Mouse (Mus musculus) CD4-positive, CD25-positive, alpha-beta regulatory T cell, adult 4 months (primary cell): ENCODE measurements around the gene Ugt1a9. TPM values are rescaled to one million over a fixed set of nuclear protein-coding genes. Genes with fewer than 3 reads are reported as not detected.

ENCODE experiments used
- ATAC-seq: one replicate; pipeline ENCODE4 v1.8.0; 2017
- polyA plus RNA-seq, 2 experiments: library from polyadenylated mRNA; unstranded; fragments of 100-300 nt; shearing (Covaris generic); gene quantifications; one replicate each; pipeline ENCODE4 v1.2.1; 2017

The Ugt1a9 gene
- polyA plus RNA-seq, 2 experiments from 2014 or later = not detected

DNA sequence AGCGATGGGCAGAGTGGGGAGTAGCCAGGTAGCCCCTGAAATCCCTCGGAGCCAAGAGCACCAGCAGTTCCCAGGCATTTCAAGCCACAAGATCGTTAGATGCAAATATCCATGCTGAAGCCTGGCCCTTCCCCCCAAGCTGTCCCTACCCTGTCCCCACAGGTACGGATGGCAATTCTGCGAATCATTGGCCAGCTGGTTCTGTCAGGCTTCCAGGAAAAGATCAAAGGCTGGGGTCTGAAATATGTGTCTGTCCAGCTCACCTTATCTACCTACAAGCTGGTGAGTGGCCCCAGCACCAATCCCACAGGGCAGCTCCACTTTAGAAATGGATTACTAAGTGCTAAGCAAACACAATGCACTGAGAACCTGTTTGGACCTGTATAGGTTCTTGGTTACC is 166.7 kb downstream of the Ugt1a9 start:
- no peak for ATAC-seq

DNA sequence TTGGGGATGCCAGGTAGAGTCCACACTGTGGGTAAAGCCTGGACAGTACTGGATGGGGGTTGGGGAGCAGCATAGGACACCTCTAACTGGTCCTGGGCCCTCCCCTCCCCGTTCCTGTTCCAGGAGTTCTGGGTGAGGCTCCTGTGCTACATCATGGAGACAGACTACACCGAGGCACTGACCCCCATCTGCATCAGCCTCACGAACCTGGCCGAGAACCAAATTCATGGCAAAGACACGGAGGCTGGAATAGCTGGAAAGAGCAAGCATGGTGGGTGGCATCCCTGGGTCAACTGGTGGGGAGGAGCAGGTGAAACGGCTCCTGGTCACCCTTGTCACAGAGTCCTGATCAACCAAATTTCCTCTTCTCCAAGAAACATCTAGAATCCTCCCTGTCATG is 168.2 kb downstream of the Ugt1a9 start:
- ATAC-seq = no peak

DNA sequence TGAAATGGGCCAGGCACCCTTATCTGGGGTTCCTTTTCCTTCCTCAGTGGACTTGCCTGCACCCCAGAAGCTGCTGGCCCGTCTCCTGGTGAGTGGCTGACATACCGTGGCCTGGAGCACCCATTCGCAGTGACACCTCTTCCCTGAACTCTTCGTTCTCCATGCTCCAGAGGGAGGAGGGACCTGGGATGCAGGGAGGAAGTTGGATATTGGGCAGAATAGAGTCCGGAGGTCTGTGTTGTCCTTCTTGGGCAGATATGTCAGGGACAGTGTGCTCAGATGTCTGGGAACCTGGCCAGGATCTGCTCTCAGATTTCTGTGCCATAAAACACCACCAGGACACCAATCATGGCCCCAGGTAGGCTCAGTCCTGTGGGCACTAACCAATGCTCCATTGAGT is 169.5 kb downstream of the Ugt1a9 start:
- no peak for ATAC-seq

GRCm38 (mm10) chr1:88240579-88240978 is 170.0 kb downstream of the Ugt1a9 start:
- ATAC-seq = no peak

DNA sequence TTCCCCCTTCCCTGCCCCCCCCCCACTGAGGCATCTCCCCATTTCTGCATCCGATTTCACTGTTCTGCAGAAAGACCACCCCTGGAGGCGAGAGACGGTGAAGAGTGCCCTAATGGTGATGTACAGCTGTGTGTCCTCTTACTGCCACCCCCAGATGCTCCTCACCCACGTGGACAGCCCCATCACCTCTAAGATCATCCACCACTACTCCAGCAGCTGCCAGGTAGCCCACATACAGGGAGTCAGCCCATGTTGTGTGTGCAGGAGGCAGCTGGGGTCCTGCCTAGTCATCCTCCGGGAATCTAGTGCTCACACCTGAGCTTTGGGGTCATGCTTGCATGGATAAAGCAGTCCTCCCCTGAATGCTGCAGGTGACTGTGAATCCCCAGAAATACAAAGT is 173.3 kb downstream of the Ugt1a9 start:
- ATAC-seq = no peak

DNA sequence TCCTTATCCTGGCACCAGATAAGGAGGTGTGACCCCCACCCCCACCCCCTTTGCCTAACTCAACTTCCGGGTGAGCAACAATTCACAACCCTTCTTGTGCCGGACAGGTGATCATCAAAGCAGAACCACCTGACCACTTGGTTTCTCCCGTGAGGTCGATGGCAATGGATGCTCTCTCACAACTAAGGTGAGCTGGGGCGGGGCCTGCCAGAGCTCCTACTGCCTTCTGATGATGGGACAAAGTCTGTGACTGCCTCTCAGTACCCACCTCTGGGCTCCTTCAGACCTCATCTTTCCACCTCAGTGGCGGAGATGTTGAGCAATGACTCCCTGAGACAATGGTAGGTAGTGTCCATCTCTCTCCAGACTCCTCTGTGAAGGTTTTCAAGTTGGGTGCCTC is 175.3 kb downstream of the Ugt1a9 start:
- ATAC-seq = no peak

GRCm38 (mm10) chr1:88246386-88246785 is 175.8 kb downstream of the Ugt1a9 start:
- ATAC-seq = no peak

DNA sequence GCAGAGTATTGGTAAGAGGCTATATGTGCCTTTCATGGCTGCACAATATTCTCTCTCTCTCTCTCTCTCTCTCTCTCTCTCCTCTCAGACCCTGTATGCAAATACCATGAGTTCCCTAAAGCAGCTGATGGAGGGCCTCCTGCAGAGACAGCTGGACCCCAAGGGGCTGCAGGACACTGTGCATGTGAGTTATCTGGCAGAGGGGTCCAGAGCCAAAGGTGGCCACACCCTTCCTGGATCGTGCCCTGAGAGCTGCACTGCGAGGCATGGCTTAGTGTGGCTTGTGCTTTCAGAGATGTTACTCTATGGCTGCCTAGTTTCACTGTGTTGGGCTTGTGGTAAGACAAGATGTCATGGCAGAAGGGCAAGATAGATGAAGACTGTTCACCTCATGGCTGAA is 177.1 kb downstream of the Ugt1a9 start:
- no peak for ATAC-seq

DNA sequence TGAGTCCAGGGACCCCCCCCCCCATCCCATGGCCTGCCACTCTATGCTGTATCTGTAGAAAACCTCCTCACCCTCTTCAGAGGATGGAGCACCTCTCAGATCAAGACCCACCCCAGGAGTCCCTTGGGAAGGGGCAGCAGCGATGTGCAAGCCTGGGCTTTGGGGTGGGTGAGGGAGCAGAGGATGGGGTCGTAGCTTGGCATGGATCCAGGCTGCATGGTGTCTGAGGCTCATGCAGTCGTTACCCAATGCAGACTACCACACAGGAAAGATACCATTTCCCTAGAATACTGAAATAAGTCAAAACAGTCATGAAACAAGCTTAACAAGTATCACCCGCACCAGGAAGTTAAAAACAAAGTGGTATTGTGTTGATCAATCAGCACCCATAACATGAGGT is 178.1 kb downstream of the Ugt1a9 start:
- ATAC-seq = no peak

DNA sequence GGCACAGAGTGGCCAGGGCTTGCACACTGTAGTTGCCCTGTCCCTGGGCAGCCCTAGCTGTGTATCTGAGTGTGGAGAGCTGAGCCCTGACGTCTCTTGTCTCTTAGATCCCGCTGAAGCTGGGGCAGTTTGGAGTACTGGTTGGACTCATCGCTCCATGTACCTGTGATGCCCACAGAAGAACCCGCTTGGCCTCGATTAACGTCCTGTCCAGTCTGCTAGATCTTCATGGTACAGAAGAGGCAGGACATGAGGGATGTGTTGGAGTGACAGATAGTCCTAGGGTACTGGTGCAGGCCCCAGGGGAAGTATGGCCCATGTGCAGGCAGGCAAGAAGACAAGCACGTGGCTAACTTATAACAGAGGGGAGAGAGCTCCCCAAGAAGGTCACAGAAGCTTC is 179.0 kb downstream of the Ugt1a9 start:
- ATAC-seq = no peak

- ATAC-seq = no peak
Observed at GRCm38 (mm10) chr1:88250023-88250422, 179.4 kb downstream of the Ugt1a9 start.

- ATAC-seq = no peak
Observed at GRCm38 (mm10) chr1:88253106-88253505, 182.5 kb downstream of the Ugt1a9 start.

DNA sequence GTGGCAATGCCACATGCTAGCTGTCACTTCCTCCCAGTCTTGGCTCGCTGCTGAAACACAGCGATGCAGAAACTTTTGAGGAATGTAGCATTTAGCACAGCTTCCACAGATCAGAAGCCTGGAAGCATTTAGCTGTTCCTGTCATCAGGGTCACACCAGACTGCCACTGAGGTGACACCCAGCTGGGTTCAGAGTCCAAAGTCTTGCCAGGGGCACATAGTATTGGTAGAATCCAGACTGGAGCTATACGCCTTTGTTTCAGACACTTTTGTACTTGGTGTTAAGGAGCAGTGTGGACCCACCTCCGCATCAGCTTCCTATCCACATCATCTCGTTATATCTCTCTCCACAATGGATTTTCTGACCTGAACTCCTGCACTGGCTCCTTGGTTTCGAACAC is 182.9 kb downstream of the Ugt1a9 start:
- ATAC-seq = no peak

- no peak for ATAC-seq
Observed at GRCm38 (mm10) chr1:88254793-88255465, 184.3 kb downstream of the Ugt1a9 start.

DNA sequence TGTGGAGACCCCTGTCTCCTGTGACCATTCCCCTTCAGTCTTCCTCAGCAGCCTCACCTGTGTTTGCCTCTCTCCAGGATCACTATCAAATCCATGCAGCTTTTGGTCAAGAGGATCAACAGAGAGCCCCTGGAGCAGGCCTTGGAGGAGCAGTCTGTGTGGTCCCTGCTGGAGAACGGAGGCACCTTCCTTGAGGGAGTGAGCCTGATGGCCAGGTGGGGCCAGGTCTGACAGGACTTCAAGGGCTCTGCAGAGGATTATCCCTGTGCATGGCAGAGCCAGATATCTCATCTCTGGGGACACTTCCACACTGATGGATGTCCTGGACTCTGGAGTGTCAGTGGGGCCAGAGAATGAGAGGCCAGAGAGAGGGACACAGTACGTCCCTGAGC is 184.9 kb downstream of the Ugt1a9 start:
- ATAC-seq = no peak

DNA sequence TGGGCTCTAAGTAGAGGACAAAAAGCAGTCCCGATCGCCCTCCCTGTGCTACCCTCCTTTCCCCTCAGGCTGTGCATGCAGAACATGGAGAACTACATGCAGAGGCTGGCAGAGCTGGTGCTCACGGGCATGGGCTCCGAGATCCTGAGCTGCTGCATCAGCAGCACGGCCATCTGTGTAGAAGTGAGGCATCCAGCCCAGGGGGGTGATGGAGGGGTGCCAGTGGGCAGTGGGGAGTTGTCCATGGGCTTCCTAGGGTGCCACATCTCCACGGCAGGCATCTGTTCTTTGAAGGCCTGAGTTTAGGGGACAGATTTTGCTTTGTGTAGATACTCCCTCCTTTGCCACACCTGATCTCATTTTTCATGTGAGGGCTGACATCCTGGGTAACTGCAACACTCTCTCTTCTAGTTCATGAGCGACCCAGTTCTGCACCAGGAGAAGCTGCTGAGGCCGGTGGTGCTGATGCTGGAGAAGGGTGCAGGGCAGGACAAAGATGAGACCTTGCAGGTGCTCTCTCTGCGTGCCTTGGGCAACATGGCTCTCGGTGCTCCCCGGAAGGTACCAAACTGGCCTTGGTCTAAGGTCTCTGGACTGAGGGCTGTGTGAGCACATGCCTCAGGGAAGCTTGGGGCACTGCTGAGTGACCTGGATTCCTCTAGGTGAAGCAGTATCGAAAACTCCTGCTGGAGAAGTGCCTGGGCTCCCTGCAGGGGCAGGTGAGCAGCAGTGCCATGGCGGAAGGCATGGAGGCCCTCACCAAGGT is 185.6 kb downstream of the Ugt1a9 start:
- ATAC-seq = no peak

GRCm38 (mm10) chr1:88256886-88257663 is 186.5 kb downstream of the Ugt1a9 start:
- ATAC-seq = no peak

GRCm38 (mm10) chr1:88257681-88258080 is 187.1 kb downstream of the Ugt1a9 start:
- ATAC-seq = no peak

DNA sequence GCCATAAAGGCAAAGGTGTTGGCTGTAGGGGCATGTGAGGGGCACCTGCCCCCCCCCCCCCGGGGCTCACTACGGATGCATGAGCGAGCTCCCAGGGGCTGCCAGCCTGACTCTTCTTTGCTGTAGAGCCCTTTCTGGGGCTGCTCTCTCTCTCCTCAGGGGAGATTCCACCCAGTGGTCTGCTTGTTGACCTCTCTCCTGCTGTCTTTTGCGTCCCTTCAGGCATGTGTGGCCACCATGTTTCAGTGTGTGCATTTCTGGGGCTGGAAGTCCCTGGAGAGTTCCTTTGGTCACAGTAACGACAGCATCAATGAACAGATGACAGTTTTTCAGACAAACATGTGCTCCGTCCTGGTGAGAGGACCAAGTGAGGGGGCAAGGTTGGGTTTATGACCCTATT is 187.8 kb downstream of the Ugt1a9 start:
- no peak for ATAC-seq

DNA sequence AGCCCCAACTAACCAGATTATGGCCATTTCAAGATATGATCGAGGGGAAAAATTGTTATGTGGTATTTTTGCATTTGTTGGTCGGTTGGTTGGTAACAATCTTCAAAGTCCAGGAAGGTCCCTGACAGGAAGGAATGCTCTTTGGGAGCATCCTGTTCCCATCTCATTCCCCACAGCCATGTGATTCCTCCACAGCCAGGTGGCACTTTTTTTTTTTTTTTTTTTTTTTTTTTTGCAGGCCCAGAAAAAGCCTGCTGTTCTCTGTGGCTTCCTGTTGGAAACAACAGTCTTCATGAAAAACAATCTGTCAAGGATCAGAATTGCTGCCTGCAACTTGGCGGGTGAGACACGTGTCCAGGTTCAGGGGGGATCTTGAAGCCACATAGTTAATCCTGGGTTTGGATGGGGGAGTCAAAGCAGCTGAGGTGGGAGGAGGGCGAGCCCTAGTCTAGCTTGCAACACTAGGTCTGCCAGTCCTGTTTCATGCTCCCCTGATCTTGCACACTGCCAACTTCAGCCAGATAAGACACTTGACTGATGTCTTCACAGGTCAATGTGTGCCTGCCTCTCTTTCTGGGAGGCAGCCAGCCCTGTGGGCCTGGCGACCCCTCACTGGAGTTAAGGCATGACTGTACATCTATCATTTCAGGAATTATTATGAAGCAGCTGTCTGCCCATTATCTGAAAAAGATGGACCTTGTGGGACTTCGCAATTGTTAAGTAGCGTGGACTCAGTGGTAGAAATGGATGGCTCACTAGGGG is 188.5 kb downstream of the Ugt1a9 start:
- peak; percentile 22 for ATAC-seq

DNA sequence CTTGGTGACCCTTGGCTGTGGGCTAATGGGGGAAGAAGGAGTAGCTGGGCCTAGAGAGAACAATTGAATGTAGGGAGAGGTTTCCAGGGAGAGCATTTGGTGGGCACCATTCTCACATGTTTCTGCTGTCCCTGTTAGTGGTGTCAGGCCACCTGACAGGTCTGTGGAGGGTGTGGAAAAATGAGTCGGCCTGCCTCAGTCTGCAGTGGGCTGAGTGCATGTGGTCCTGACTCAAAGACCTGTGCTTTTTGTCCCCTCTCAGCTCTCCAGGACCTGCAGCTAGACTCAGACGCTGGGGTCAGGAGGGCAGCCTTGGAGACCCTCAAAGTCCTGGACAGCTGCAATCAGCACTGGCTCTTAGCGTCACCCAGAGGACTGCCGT is 189.0 kb downstream of the Ugt1a9 start:
- no peak for ATAC-seq

DNA sequence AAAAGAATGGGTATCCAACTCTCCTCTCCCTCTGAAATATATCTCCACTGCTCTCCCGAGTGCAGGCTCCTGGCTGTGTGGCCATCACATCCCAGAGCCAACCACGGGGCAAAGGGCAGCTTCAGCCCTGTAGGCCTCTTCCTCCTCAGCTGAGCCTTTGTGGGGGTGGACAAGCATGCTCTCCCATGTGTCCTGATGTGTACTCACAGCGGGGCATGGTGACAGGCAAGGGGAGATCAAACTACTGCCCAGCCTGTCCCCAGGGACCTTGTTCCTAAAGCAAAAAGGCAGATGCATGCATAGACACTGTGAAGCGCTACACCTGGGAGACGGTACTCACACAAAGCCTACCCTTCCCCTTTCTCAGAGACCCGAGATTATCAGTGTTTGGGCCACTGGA is 189.5 kb downstream of the Ugt1a9 start:
- no peak for ATAC-seq
